Mouse (Mus musculus) kidney, postnatal 4 days (tissue): ENCODE results near the gene Gm28870.
"Not testable (repeated sequence)": the region's sequence is repeated elsewhere in the genome, so short reads cannot be mapped to it uniquely, and the experiment has no call there.

Experiments
- DNase-seq, 2 experiments: peaks; one replicate each; pipeline ENCODE4 v3.0.0; 2021; ENCODE audit warnings: mixed read lengths in 2 of 2

The Gm28870 gene

DNA sequence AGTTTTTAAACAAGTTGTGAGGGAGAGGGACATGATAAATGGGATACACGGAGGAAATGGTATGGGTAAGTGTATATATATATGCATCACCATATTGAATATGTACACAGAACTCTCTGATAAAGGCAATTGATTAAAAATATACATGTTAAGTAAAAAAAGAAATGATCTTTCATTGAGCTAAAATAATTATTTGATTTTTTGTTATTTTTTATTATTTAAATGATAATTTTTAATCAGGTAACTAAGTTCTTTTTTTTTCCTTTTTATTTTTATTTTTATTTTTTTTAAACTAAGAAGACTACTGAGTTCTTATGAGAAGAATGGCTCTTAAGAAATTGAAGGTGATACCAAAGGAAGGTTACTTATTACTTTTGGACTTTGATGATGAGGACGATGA lies at the start of gene Gm28870:
Gm28870 (plus strand) TSS at position 301 of the 400 bp plus-strand sequence.
- not testable (repeated sequence) for DNase-seq
